In the genomic region with DNA sequence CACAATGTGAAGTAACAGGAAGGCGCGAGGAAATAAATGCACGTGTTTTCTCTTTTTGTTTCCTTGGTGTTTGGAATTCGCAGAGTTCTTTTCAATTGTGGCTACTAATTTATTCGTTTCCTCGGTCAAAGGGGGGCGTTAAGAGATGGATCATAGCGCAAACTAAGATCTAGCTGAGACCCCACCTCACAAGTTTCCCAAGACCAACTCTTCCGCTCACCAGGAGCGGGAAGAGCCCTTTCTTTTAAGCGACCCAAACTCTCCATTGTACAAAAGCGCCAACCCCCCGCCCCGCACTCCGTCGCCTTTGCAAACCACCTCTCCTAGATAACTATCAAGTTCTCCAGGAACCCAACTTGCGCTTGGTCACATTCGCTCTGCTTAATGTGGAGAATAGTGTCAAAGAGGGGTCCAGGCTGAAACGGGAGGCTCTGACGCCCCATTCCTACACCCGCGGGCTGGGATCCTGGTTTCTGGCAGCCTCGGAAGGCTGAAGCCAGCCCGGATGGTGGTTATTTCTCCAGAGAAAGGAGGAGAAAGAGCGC, we compare ENCODE assay signal across 8 mouse cellular contexts. TPM values are rescaled to one million over a fixed set of nuclear protein-coding genes. Genes with fewer than 3 reads are reported as not detected.
A peak's percentile ranks its signal among the peaks of the same experiment; 100 is the strongest.
DNase-seq lines count a peak whose midpoint lies in the region; ATAC-seq lines count a peak whose summit lies in the region.

No protein-coding gene starts in this region.

- under 1% methylated on average over 25 of the region's 25 CpGs for WGBS in kidney, embryonic 14.5 days
- under 1% methylated on average over 24 of the region's 25 CpGs for WGBS in midbrain, embryonic 13.5 days

- no peak overlapping the region for H3K27ac ChIP-seq in kidney, embryonic 14.5 days (ENCODE audit: low read depth, low read length)
- peak overlapping the region; percentile 97 for H3K27ac ChIP-seq in midbrain, embryonic 13.5 days

- H3K4me1 ChIP-seq in kidney, embryonic 14.5 days (ENCODE audit: control insufficient read depth, insufficient read depth, low read length) = peaks cover 14% of the 10 kb centered on the region; the same call in 1 of the 2 replicates
- H3K4me1 ChIP-seq in midbrain, embryonic 13.5 days (replicated peaks) = peaks cover 42% of the 10 kb centered on the region

- H3K4me3 ChIP-seq in kidney, embryonic 14.5 days (ENCODE audit: low read length) = peak overlapping the region; percentile 44
- H3K4me3 ChIP-seq in midbrain, embryonic 13.5 days (replicated peaks) = peak overlapping the region; percentile 90

- no peak for DNase-seq in kidney, postnatal 10 days
- DNase-seq in embryo, embryonic 10.5 days (ENCODE audit: low spot score) = peak; percentile 70
- peak; percentile 9 for DNase-seq in heart, postnatal 4 days
- DNase-seq in ovary, postnatal 14 days (ENCODE audit: low spot score) = no peak
- no peak for DNase-seq in spleen, postnatal 10 days (ENCODE audit: low spot score in 2 of 2)

- no peaks in the 10 kb centered on the region for H3K9me3 ChIP-seq in kidney, embryonic 14.5 days (ENCODE audit: control insufficient read depth, low read length)
- no peaks in the 10 kb centered on the region for H3K9me3 ChIP-seq in midbrain, embryonic 13.5 days

- peak overlapping the region; percentile 74 for H3K4me2 ChIP-seq in kidney, embryonic 14.5 days (replicated peaks; ENCODE audit: low read depth, low read length)
- peak overlapping the region; percentile 70 for H3K4me2 ChIP-seq in midbrain, embryonic 13.5 days (replicated peaks)

- no peaks in the 10 kb centered on the region for H3K36me3 ChIP-seq in kidney, embryonic 14.5 days (ENCODE audit: control insufficient read depth, insufficient read depth, low read length)
- no peaks in the 10 kb centered on the region for H3K36me3 ChIP-seq in midbrain, embryonic 13.5 days

- no peak for ATAC-seq in kidney, embryonic 14.5 days (ENCODE audit: low FRiP score, low TSS enrichment)
- ATAC-seq in midbrain, embryonic 13.5 days = no peak; the same call in 1 of the 2 replicates
- no peak for ATAC-seq in megakaryocyte, adult 5-6 weeks (ENCODE audit: poor library complexity, severe bottlenecking)

- peaks cover 78% of the 10 kb centered on the region for H3K27me3 ChIP-seq in kidney, embryonic 14.5 days (ENCODE audit: control insufficient read depth, insufficient read depth, low read length)
- 0 out of 2 replicates have a peak, but pooled peaks cover 3% of the 10 kb centered on the region for H3K27me3 ChIP-seq in midbrain, embryonic 13.5 days

- no peak overlapping the region for H3K9ac ChIP-seq in kidney, embryonic 14.5 days (ENCODE audit: low read depth, low read length)
- peak overlapping the region; percentile 97 for H3K9ac ChIP-seq in midbrain, embryonic 13.5 days (replicated peaks)

RNA-seq across cellular contexts. Expression of gene Npas3, which starts 0.9 kb away (rescaled TPM):
- polyA plus RNA-seq in kidney, embryonic 14.5 days (2014; fragmentation: Nextera tagmentation; extraction: Ambion mirVana) = 1.1 and 3.2 TPM in 2 replicates
- 1 to 10 TPM; 2.4 to 3.2 TPM for total RNA-seq in heart, postnatal 4 days (2021)
- polyA plus RNA-seq in midbrain, embryonic 13.5 days (2015; fragmentation: Nextera tagmentation; extraction: Ambion mirVana) = 28.9 and 32.7 TPM in 2 replicates
- total RNA-seq in megakaryocyte, adult 5-6 weeks (2015) = not detected in 2 replicates
- total RNA-seq in megakaryocyte, adult 5-6 weeks (2017) = not detected in 2 replicates

Comparison
In these comparisons a context has a peak if more than half of its experiments do, and no peak if none do; other contexts are left out.
1. DNase-seq: peak in embryo, embryonic 10.5 days (single experiment) and heart, postnatal 4 days (single experiment); none in kidney, postnatal 10 days (single experiment), ovary, postnatal 14 days (single experiment) and spleen, postnatal 10 days (0 of 2).